Mouse (Mus musculus) hindbrain, embryonic 13.5 days (tissue): Measurements from ENCODE around the gene Pacsin1. TPM values are rescaled to one million over a fixed set of nuclear protein-coding genes. Genes with fewer than 3 reads are reported as not detected.
"Not testable (repeated sequence)": the region's sequence is repeated elsewhere in the genome, so short reads cannot be mapped to it uniquely, and the experiment has no call there.

ENCODE experiments used
- ATAC-seq: fragments of 200-750 bp; cut with Nextera tagmentation; 2 replicates; pipeline ENCODE4 v1.8.0; 2017; ENCODE audit warnings: moderate TSS enrichment; ENCODE audit not compliant: low FRiP score
- H3K27ac ChIP-seq: fragments of 300-500 bp; sonication (generic); 2 replicates; pipeline ENCODE4 v1.5.1; 2015; ENCODE audit warnings: inconsistent platforms, mild to moderate bottlenecking, moderate library complexity
- H3K27me3 ChIP-seq: fragments of 300-500 bp; sonication (generic); 2 replicates; pipeline ENCODE4 v1.6.1; 2015; ENCODE audit warnings: mild to moderate bottlenecking, inconsistent platforms
- H3K36me3 ChIP-seq: fragments of 300-500 bp; sonication (generic); 2 replicates; pipeline ENCODE4 v1.6.1; 2015; ENCODE audit warnings: mild to moderate bottlenecking, inconsistent platforms
- H3K4me1 ChIP-seq: fragments of 300-500 bp; sonication (generic); replicated peaks from 2 replicates; pipeline ENCODE4 v1.6.1; 2015; ENCODE audit warnings: inconsistent platforms
- H3K4me2 ChIP-seq: fragments of 300-500 bp; sonication (generic); 2 replicates; pipeline ENCODE4 v1.6.1; 2015; ENCODE audit warnings: inconsistent platforms, mild to moderate bottlenecking, moderate library complexity
- H3K4me3 ChIP-seq: fragments of 300-500 bp; sonication (generic); 2 replicates; pipeline ENCODE4 v1.5.1; 2015; ENCODE audit warnings: mild to moderate bottlenecking, inconsistent platforms
- H3K9ac ChIP-seq: fragments of 300-500 bp; sonication (generic); 2 replicates; pipeline ENCODE4 v1.6.1; 2015; ENCODE audit warnings: mild to moderate bottlenecking, inconsistent platforms
- H3K9me3 ChIP-seq: fragments of 300-500 bp; sonication (generic); 2 replicates; pipeline ENCODE4 v1.6.1; 2016; ENCODE audit warnings: inconsistent platforms
- WGBS: fragments of 180-500 bp; shearing (Covaris S2); methylation state at CpG from one replicate; pipeline ENCODE4 v1.1.7; 2015; 5-methylcytosine and 5-hydroxymethylcytosine counted together
- polyA plus RNA-seq: library from polyadenylated mRNA; unstranded; fragments of >200 nt; fragmentation: Nextera tagmentation; extraction: Ambion mirVana; gene quantifications from 2 replicates; pipeline ENCODE4 v1.2.1, GENCODE M21; 2015

Gene Pacsin1
- polyA plus RNA-seq, 1 experiment from 2014 or later: 31.0 TPM

DNA sequence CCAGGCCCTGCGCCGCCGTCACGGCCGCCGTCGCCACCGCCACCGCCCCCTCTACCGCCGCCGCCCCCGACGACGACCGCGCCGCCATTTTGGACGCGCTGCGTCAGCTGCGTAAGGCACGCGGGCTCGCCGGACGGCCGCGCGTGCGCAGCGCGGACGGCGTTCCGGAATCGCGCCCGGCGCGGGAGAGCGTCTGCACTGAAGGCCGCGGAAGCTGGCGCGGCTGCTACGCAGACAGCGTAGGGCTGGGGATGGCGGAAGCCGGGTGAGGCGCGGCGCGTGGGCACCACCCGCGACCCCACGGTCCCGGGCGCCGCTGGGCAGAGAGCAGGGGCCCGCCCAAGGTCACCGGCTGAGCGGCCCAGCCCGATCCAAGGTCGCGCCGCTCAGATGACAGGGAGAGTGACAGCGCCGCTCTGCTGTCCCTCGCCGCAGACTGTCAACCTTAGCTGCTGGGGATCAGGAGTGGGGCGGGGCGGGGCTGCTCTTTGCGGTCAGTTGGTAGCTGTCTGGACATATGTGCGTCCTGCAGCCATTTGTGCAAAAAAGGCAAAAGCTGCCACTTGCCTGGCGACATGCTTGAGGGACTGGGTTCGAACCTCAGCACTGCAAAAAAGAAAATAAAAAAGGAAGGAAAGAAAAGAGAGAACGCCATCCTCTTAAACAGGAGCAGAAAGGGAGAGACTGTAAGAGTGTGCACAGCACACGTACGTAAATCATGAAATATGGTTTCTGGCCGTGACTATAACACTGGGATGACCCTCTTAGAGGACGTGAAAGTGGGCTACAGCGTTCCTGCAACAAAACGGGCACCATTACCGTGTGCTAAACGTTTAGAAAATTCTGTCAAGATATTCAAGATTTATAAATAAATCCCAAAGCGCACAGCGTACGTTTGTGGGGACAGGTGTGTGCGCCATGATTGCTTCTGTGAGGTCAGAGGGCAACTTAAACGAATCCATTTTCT, 31.7 kb upstream of the Pacsin1 start, which contains the start of gene Nudt3:
Nudt3 (minus strand) TSS at position 136 of the 967 bp plus-strand sequence.
- ATAC-seq: peak; percentile 89
- peak within 1 kb of the TSS; percentile 99 for H3K9ac ChIP-seq
- peaks cover 3% of the 10 kb centered on the region; the same call in 1 of the 2 replicates for H3K36me3 ChIP-seq
- H3K4me1 ChIP-seq: peaks cover 39% of the 10 kb centered on the region
- H3K9me3 ChIP-seq: no peaks in the 10 kb centered on the region
- H3K4me2 ChIP-seq: peak within 1 kb of the TSS; percentile 86
- H3K4me3 ChIP-seq: peak within 1 kb of the TSS; percentile 94
- peak within 1 kb of the TSS; percentile 99 for H3K27ac ChIP-seq
- no peaks in the 10 kb centered on the region for H3K27me3 ChIP-seq
- 8% methylated on average over 91 of the region's 91 CpGs for whole genome bisulfite sequencing

DNA sequence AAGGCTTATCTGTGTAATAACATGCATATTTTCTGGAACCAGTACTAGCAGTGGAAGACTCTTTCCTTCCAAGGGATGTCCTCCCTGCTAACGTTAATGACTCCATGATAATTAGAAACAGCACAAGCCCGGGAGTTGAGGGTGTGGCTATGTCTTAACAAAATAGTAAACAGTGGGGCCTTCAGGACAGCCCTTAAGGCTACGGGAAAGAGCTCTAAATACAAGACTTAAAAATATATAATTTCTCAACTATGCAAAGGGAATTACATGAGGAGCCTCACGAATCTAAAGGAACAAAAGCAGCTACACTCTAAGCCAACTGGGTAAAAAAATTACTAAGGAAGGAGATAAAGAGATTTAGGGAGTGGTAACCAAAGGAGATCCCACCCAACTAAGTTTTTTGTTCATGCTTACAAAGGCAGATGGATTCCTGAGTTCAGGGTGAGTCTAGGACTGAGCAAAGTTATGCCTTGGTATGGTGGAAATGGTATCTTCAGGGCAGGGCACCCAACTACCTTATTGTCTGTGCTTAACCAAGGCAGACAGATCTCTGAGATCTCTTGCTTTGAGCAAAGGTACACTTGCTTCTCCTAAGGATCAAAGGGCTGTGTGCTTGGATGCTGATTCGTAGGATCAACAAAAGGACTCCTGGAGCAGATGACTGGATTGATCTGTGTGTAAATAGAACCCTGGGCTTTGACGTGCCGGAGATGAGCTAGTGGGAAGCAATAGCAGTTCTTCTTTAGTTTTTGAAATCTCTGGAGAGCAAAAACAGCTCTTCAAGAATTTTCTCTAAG, 29.7 kb upstream of the Pacsin1 start:
- no peaks in the 10 kb centered on the region for H3K9me3 ChIP-seq
- H3K27ac ChIP-seq: 0 out of 2 replicates have a peak overlapping the region, but pooled peaks have one; percentile 69
- no peak for ATAC-seq
- 44% methylated on average over 7 of the region's 7 CpGs for WGBS
- peaks cover 20% of the 10 kb centered on the region for H3K4me1 ChIP-seq
- H3K27me3 ChIP-seq: no peaks in the 10 kb centered on the region
- H3K9ac ChIP-seq: no peak overlapping the region
- H3K4me3 ChIP-seq: no peak overlapping the region
- no peak overlapping the region for H3K4me2 ChIP-seq
- peaks cover 10% of the 10 kb centered on the region for H3K36me3 ChIP-seq

DNA sequence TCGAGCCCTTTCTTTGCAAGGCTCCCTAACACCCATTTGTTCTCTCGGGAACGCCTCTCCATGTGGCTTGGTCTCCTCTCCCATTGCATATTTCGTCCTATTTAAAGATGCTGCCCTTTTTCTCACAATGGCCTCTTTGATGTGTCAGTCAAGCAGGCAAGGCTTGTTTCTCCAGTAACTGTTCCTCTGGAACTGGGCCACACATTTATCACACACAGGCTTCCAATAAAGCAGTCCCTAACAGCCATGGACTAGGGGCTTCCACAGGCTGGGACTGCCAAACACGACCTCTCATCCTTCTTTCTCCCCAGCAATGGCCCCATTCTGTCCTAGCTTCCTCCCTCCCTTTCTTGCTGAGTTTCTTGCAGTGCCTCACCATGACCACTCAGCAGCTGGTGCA, 28.6 kb upstream of the Pacsin1 start:
- Histone ChIP-seq H3K9ac (peak overlapping the region; percentile 55), H3K27ac (peak overlapping the region; percentile 69), H3K27me3 (no peaks in the 10 kb centered on the region), H3K4me2 (no peak overlapping the region), H3K4me1 (peaks cover 11% of the 10 kb centered on the region), H3K9me3 (no peaks in the 10 kb centered on the region), H3K36me3 (peaks cover 20% of the 10 kb centered on the region), H3K4me3 (no peak overlapping the region)
- 5% methylated on average over 5 of the region's 5 CpGs for WGBS
- ATAC-seq: peak; percentile 2; the same call in 1 of the 2 replicates

DNA sequence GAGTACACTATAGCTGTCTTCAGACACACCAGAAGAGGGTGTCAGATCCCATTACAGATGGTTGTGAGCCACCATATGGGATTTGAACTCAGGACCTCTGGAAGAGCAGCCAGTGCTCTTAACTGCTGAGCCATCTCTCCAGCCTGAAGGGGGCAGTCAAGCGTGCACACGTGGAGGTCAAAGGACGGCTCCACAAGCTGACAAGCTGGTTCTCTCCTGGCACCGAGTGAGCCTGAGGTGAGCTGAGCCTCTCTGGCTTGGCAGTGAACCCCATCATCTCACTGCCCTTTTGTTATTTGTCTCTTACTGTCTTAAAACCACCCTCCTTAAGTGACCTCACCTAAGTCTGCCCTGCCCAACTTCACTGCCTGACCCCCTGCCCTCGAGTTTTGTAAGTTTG, 27.9 kb upstream of the Pacsin1 start:
- Histone ChIP-seq H3K27ac (no peak overlapping the region), H3K9ac (no peak overlapping the region), H3K36me3 (peaks cover 28% of the 10 kb centered on the region), H3K4me1 (peaks cover 12% of the 10 kb centered on the region), H3K9me3 (no peaks in the 10 kb centered on the region), H3K4me3 (no peak overlapping the region), H3K27me3 (no peaks in the 10 kb centered on the region), H3K4me2 (no peak overlapping the region)
- WGBS: 43% methylated on average over 5 of the region's 5 CpGs
- ATAC-seq: no peak

DNA sequence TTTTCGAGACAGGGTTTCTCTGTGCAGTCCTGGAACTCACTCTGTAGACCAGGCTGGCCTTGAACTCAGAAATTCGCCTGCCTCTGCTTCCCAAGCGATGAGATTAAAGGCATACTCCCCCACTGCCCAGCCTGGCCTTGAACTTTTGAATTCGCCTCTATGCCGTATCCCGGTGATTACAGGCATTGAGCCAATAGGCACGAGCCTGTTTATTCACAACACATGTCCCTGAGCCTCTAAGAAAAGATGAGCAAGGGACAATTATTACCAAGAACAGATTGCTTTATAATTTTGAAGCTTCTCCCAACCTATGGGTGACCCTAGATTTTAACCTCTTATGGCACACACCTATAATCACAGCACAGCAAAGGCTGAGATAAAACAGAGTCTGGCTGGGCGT, 26.9 kb upstream of the Pacsin1 start:
- H3K9me3 ChIP-seq: no peaks in the 10 kb centered on the region
- H3K27me3 ChIP-seq: no peaks in the 10 kb centered on the region
- no peak for ATAC-seq
- WGBS: 92% methylated on average over 8 of the region's 8 CpGs
- peaks cover 37% of the 10 kb centered on the region for H3K36me3 ChIP-seq
- no peak overlapping the region for H3K9ac ChIP-seq
- no peak overlapping the region for H3K27ac ChIP-seq
- H3K4me3 ChIP-seq: no peak overlapping the region
- peaks cover 22% of the 10 kb centered on the region for H3K4me1 ChIP-seq
- H3K4me2 ChIP-seq: no peak overlapping the region

DNA sequence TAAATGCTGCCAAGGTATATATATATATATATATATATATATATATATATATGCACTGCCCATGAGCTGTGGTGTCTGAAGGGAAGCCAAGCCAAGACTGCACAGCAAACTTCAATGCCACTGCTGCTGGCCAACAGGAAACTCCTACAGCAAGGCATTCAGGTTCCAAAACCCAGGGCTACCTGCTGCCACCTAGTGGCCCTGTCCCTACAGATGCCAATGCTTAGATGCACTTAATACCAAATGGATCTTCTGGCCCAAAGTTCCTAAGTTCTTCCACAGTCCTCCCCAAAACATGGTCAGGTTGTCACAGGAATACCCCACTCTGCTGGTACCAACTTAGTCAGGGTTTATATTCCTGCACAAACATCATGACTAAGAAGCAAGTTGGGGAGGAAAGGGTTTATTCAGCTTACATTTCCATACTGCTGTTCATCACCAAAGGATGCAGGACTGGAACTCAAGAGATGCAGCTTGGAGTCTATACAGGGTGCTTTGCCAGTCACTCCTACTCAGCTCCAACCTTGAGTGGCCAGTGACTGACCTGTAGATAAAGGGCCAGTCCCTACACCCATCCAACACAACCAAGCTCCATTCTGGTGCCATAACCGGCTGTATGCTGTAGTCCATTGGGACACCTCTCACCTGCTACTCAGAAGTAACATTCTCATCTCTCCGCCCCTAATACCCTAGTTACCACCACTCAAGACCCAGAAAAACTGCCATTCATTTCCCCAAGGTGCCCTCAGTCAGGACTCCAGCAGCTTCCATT, 25.9 kb upstream of the Pacsin1 start:
- no peaks in the 10 kb centered on the region for H3K9me3 ChIP-seq

DNA sequence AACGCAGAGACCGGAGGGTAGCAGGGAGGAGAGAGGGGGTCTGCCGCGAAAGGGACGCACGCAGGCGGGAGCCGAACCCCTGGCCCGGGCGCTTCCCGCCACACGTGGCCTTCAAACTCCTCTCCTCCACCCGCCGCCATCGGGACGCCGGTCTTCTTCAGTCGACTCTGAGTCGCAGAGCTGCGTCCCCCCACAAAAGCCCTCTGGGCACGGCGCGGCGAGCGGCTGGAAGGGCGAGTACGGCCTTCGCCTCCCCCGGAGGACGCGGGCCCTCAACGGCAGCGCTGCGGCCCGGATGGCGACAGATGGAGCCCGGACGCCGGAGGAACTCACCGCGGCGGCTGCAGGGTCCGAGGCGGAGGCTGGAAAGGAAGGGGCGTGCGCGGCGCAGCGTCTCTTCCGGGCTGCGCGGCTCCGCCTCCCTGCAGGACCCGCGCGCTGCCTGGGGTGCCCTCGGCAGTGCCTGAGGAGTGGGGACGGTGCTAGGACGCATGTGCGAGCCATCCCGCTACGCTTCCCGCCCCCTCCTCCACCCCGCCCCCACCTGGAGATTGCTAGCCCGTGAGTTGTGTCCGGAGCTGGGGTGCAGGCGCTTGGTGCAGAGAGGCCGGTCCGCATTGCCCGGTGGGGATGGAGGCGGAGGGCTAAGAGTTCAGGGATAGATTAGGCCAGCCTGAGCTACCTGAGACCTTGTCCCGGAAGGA, 20.3 kb upstream of the Pacsin1 start, which contains the start of gene RPS10-NUDT3:
RPS10-NUDT3 (minus strand) TSS at position 352 of the 704 bp plus-strand sequence.
- peak within 1 kb of the TSS; percentile 95 for H3K4me2 ChIP-seq
- H3K27ac ChIP-seq: peak within 1 kb of the TSS; percentile 92
- peak within 1 kb of the TSS; percentile 95 for H3K9ac ChIP-seq
- no peaks in the 10 kb centered on the region for H3K27me3 ChIP-seq
- H3K4me1 ChIP-seq: peaks cover 37% of the 10 kb centered on the region
- no peaks in the 10 kb centered on the region for H3K9me3 ChIP-seq
- WGBS: 0% methylated on average over 69 of the region's 72 CpGs
- peak within 1 kb of the TSS; percentile 81 for H3K4me3 ChIP-seq
- H3K36me3 ChIP-seq: peaks cover 38% of the 10 kb centered on the region
- ATAC-seq: peak; percentile 97

More for the DNA sequence above, 25.9 kb upstream of the Pacsin1 start:
- Histone ChIP-seq H3K4me1 (peaks cover 26% of the 10 kb centered on the region), H3K27ac (no peak overlapping the region), H3K36me3 (peaks cover 42% of the 10 kb centered on the region), H3K27me3 (no peaks in the 10 kb centered on the region), H3K4me3 (no peak overlapping the region), H3K4me2 (no peak overlapping the region), H3K9ac (no peak overlapping the region)
- ATAC-seq: no peak
- WGBS: 65% methylated on average over 2 of the region's 2 CpGs

DNA sequence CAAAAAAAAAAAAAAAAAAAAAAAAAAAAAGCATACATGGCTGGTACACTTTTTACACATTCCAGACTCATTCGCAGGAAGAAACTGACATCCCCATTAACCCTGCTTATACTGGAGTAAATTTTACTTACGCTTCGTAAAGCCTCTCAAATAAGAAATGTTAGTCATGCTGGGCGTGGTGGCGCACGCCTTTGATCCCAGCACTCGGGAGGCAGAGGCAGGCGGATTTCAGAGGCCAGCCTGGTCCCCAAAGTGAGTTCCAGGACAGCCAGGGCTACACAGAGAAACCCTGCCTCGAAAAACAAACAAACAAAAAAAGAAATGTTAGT, 19.8 kb upstream of the Pacsin1 start:
- Histone ChIP-seq H3K27ac (peak overlapping the region; percentile 92), H3K4me2 (peak overlapping the region; percentile 95), H3K4me3 (peak overlapping the region; percentile 81), H3K9ac (peak overlapping the region; percentile 95), H3K4me1 (peaks cover 37% of the 10 kb centered on the region), H3K36me3 (peaks cover 33% of the 10 kb centered on the region)
- not testable (repeated sequence) for ATAC-seq, H3K27me3 ChIP-seq, H3K9me3 ChIP-seq
- WGBS: 49% methylated on average over 9 of the region's 9 CpGs

DNA sequence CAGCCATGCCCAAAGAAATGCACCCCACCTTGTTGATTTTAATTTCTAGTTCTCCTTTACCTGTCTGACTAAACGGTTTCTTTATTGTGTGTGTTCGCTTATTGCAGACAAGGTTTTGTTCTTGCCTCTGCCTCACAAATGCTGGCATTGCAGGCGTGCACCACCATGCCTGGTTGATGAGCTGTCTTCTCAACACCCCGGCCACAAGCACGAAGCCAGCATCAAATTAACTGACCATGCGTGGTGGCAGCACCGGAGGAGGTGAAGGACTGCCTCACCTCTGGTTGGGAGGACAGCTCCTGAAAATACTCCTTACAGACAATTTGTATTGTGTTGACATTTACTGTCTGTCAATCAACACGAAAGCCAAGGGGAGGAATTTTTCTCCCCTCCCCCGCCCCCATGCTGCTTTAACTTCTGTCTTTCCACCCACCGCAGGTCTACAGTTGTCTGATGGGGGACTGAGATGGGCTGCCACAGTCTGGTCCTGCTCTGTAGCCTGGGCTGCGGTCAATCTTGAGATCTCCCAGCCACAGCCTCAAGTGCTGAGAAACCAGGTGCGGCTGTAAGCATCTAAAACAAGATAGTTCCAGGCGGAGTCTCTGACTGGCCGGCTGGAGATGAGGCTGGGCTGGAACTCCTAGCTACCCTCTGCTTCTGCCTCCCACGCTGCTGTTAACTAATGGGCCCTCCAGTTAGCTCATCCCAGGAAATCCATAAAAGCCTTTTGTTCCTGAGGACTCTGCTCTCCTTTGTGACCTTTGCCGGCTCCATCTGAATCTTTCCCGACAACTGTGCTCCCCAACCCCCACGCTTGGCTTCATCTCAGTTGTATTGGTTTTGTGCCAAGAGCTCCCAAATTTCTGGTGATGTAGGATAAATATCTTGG, 18.9 kb upstream of the Pacsin1 start, which contains the start of gene Rps10:
Rps10 (minus strand) TSS at position 538 of the 889 bp plus-strand sequence.
- H3K27me3 ChIP-seq: no peaks in the 10 kb centered on the region
- peak within 1 kb of the TSS; percentile 95 for H3K4me2 ChIP-seq
- peak within 1 kb of the TSS; percentile 81 for H3K4me3 ChIP-seq
- no peaks in the 10 kb centered on the region for H3K9me3 ChIP-seq
- peaks cover 24% of the 10 kb centered on the region for H3K36me3 ChIP-seq
- peak within 1 kb of the TSS; percentile 95 for H3K9ac ChIP-seq
- WGBS: 30% methylated on average over 18 of the region's 18 CpGs
- ATAC-seq: no peak
- peaks cover 37% of the 10 kb centered on the region for H3K4me1 ChIP-seq
- H3K27ac ChIP-seq: peak within 1 kb of the TSS; percentile 92

DNA sequence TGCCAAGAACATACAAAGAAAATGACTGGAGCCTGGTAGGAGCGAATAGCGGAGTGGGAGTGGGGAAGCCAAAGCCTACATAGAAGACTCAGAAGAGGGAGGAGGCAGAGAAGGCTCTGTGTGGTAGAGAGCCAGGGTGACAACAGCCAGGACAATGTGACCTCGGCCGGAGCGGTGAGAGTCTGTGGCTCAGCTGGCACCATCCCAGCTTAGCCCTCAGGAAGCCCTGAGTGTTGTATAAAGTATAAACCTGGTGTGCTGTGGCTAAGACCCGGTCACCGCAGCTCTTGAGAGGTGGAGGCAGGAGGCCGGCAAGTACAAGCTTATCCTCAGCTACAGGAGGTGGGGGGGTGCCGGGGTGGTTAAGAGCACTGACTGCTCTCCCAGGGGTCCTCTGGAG, 18.0 kb upstream of the Pacsin1 start:
- no peak for ATAC-seq
- WGBS: 63% methylated on average over 9 of the region's 9 CpGs
- Histone ChIP-seq H3K4me2 (no peak overlapping the region), H3K27ac (0 out of 2 replicates have a peak overlapping the region, but pooled peaks have one; percentile 25), H3K36me3 (peaks cover 15% of the 10 kb centered on the region), H3K4me3 (no peak overlapping the region), H3K4me1 (peaks cover 39% of the 10 kb centered on the region), H3K27me3 (no peaks in the 10 kb centered on the region), H3K9me3 (no peaks in the 10 kb centered on the region), H3K9ac (no peak overlapping the region)
